Mouse (Mus musculus) heart, postnatal 0 days (tissue): ENCODE data around the gene Zfp771.

Experiments
- CTCF ChIP-seq: IDR thresholded peaks from 2 replicates; pipeline ENCODE4 v1.5.1; 2016; ENCODE audit warnings: antibody characterized with exemption, control low read depth, low read depth
- EP300 ChIP-seq: IDR thresholded peaks from 2 replicates; pipeline ENCODE4 v1.6.1; 2016; ENCODE audit warnings: antibody characterized with exemption, low read depth

DNA sequence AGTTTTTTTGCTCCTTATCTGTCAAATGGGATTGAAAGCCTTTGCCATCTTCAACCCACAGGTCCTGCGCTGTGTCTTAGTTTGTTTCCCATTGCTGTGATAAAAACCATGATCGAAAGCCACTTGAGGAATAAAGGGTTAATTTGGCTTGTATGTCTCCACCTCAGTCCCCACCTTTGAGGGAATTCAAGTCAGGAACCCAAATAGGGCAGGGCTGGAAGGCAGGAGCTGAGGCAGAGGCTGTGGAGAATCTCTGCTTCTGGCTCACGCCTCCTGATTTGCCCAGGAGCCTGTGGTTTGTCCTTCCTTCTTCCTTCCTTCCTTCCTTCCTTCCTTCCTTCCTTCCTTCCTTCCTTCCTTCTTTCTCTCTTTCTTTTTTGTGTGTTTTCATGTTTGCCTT is 21.0 kb upstream of the Zfp771 start:
- TF ChIP-seq EP300 (no peak), CTCF (no peak)
